Mouse (Mus musculus) brain, embryonic 14.5 days (tissue): ENCODE measurements around the gene Fam89b. TPM values are rescaled to one million over a fixed set of nuclear protein-coding genes. Genes with fewer than 3 reads are reported as not detected.

Experiments used
- DNase-seq: peaks from one replicate; pipeline ENCODE4 v3.0.0-alpha.2; 2011; ENCODE audit warnings: low read depth
- CTCF ChIP-seq: fragments of 200-500 bp; IDR thresholded peaks from 2 replicates; pipeline ENCODE4 v1.5.1; 2012; ENCODE audit warnings: inconsistent platforms, mild to moderate bottlenecking, moderate library complexity, borderline replicate concordance; ENCODE audit not compliant: insufficient read depth, insufficient read length; ENCODE audit errors: extremely low read depth
- POLR2A ChIP-seq: fragments of 200-500 bp; IDR thresholded peaks from 2 replicates; pipeline ENCODE4 v1.6.1; 2012; ENCODE audit warnings: mild to moderate bottlenecking, inconsistent platforms, borderline replicate concordance; ENCODE audit not compliant: poor library complexity, insufficient read depth, insufficient read length, severe bottlenecking; ENCODE audit errors: extremely low read depth
- polyA plus RNA-seq: library from polyadenylated mRNA; depleted of rRNA; stranded (reverse); fragments of >200 nt; gene quantifications from 2 replicates; pipeline ENCODE4 v1.2.3, GENCODE M21; 2012

Gene Fam89b
- polyA plus RNA-seq, 1 experiment, result 258 TPM

- TF ChIP-seq CTCF (no peak), POLR2A (no peak)
- no peak for DNase-seq
Observed at GRCm38 (mm10) chr19:5734325-5734724, 4.9 kb upstream of the Fam89b start.

GRCm38 (mm10) chr19:5731264-5731978, 2.0 kb upstream of the Fam89b start:
- DNase-seq, result peak; percentile 99
- no peak for TF ChIP-seq CTCF
- TF ChIP-seq POLR2A, result peak; percentile 49; the same call in 1 of the 2 replicates

- no peak for DNase-seq
- no peak for TF ChIP-seq CTCF
- TF ChIP-seq POLR2A, result no peak
Observed at GRCm38 (mm10) chr19:5730314-5731186, 1.1 kb upstream of the Fam89b start.

GRCm38 (mm10) chr19:5728631-5729443, 616 bp downstream of the Fam89b start:
- peak; percentile 81 for DNase-seq
- TF ChIP-seq CTCF, result no peak
- no peak for TF ChIP-seq POLR2A

- DNase-seq, result peak; percentile 88
- TF ChIP-seq CTCF (peak; percentile 97), POLR2A (no peak)
Observed at GRCm38 (mm10) chr19:5727701-5728100, 1.8 kb downstream of the Fam89b start.

- DNase-seq, result no peak
- no peak for TF ChIP-seq POLR2A
- no peak for TF ChIP-seq CTCF
Observed at GRCm38 (mm10) chr19:5726961-5727578, 2.4 kb downstream of the Fam89b start.

GRCm38 (mm10) chr19:5725767-5726515, 3.5 kb downstream of the Fam89b start, which contains the start of gene Ehbp1l1:
Gene Ehbp1l1, minus strand, starts transcription at chr19:5726317.
- TF ChIP-seq CTCF (no peak), POLR2A (no peak)
- DNase-seq, result no peak

- TF ChIP-seq POLR2A (no peak), CTCF (no peak)
- no peak for DNase-seq
Observed at GRCm38 (mm10) chr19:5725029-5725707, 4.3 kb downstream of the Fam89b start.

GRCm38 (mm10) chr19:5724549-5724941, 4.9 kb downstream of the Fam89b start:
- DNase-seq, result no peak
- TF ChIP-seq CTCF (no peak), POLR2A (no peak)
